Mouse (Mus musculus) right cerebral cortex, adult 2 months (tissue): Measurements from ENCODE around the gene Impad1.

Experiments used
- DNase-seq, 2 experiments: peaks; one replicate each; pipeline ENCODE4 v3.0.0; 2021 to 2022; ENCODE audit warnings: low spot score in 2 of 2

Impad1 gene

GRCm38 (mm10) chr4:4792992-4793834 is at the start of gene Impad1:
Gene Impad1 (minus strand): TSS chr4:4793355.
- DNase-seq = peak; percentile 78 to 88

- peak; percentile 2 to 7 for DNase-seq
Observed at GRCm38 (mm10) chr4:4840145-4840544, 47.0 kb upstream of the Impad1 start.

DNA sequence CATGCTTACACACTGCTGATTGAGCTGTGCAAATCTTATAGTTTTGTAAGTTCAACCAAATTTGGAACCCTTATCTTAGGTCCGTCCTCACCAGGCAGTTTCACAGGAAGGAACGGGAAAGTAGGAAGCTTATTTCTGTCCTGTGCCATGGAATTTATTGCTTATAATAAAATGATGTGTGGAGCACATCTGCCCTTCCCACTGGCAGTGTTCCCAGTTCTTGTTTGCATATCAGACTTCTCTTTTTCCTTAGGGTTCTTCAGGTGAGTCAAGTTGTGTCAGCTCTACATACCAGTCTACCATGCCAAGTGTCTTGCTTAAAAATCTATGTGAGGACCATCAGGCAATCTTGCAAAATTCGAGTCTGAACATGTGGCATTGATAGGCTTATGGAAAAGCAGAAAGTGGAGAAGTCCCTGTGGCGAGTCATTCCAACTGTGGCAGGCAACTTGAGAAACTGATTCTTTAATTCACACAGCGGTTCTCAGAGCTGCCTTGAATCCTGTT is 40.7 kb upstream of the Impad1 start:
- no peak for DNase-seq

DNA sequence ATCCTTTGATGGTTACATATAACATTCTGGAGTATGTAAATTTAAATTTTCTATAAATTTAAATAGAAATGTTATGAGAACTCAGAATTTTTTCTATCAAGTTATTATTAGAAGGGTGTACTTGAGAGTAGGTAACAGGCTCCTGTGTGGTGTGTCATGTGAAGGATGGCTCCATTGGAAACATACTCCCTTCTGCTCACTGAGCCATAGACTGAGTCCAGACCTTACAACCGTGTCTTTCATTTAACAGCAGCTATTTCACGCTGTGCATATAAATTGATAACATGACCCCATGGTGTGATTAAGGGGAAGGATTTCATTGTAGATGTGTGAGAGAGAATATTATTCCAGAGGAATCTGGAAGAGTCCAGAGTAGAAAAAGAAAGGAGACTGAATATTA is 35.0 kb upstream of the Impad1 start:
- no peak for DNase-seq

GRCm38 (mm10) chr4:4822119-4822518 is 29.0 kb upstream of the Impad1 start:
- no peak for DNase-seq

DNA sequence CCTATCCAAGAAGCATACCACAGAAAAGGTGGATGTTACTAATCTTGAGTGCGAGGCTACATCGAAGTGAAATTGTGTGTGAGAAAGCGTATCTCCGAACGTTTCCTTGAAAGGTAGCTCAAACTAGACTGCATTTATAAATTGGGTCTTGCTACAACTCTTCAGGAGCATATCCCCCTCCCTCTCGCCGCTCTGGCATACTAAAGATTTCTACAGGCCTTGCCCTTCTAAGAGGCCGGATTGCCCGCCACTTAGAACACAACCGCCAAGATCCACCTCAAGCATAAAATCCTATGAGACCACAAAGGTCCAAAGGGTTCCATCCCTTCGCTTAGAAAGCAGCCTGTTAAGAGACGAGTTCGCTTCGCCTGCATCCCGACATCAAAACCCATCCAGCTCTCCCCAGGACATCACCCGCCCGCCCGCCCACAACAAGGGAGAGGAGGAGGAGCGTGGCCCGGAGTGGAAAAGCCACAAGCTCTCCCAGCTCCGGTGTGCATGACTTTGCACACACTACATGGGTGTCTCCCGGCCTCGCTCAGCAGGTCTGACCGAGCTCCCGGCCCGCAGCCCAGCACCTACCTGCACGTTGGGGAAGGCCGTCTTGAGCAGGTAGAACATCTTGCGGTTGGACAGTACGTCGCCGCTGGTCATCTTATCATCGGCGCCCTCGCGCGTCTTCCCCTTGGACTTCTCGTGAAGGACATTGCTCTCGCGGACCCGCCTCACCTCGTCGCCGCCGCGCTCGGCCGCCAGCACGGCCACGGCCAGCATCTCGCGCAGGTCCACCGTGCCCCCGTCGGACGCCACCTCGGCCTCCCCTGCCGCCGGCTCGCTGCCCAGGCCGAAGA is 789 bp downstream of the Impad1 start:
- peak; percentile 35 to 52 for DNase-seq

GRCm38 (mm10) chr4:4791180-4791579 is 2.0 kb downstream of the Impad1 start:
- DNase-seq = no peak

DNA sequence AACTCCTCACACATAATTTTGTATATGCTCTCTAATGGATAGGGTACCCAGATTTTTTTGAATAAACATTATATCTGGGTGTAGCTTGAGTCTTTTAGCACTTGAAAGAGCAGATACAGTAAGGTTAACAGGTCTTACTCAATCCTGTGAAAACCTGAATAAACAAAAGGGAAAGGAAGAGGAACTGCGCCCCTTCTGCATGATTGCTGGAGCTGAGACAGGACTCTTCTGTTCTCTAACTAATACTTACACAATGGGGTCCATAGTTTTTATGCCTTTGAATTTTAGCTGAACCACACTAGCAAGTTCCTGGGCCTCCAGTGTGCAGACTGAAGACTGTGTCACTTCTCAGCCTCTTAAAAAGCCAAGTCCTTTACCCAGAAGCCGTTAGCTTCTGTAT is 8.0 kb downstream of the Impad1 start:
- no peak for DNase-seq

GRCm38 (mm10) chr4:4784305-4784704 is 8.8 kb downstream of the Impad1 start:
- no peak for DNase-seq

DNA sequence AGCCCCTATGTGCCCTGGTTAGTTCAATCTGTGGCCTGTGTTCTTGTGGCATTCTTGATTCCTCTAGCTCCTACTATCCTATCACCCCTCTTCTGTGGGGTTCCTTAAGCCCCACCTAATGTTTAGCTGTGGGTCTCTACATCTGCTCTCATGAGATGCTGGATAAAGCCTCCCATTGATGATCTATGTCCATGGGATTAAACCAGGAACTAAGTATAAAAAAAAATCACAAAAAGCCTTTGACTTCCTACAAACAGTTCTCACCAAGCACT is 9.5 kb downstream of the Impad1 start:
- DNase-seq = no peak

DNA sequence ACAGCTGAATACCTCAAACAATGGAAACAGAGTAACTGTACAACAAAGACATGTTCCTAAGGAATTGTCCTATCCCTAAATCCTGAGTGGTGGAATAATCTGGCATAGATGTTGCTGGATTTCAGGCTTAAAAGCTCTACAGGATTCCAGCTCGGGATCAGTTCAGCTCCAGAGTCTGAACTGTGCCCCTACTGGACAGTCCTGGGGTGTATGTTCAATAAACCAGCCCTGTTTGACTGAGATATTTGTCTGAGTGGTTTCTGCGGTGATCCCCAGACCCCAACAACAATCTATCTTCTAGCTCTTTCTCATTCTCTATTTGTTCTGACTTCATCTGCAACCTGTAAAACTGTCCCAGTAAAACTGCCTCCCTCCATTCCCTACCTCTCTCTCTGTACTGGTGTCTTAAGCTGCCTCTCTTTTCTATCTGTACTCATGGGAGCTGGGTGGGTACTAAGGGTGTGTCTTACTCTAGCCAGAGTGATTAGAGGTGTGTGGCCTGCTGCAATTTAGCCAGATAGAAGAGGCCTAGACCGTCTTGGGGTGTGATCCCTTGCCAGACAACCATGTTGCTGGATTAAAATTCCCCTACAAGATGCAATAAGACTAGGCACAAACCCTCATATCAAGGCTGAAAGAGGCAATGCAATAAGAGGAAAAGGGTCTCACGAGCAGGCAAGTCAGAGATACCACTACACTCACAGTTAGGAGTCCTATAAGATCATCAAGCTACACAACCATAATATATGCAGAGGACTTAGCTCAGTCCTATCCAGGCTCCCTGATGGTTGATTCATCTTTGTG is 10.1 kb downstream of the Impad1 start:
- no peak for DNase-seq

DNA sequence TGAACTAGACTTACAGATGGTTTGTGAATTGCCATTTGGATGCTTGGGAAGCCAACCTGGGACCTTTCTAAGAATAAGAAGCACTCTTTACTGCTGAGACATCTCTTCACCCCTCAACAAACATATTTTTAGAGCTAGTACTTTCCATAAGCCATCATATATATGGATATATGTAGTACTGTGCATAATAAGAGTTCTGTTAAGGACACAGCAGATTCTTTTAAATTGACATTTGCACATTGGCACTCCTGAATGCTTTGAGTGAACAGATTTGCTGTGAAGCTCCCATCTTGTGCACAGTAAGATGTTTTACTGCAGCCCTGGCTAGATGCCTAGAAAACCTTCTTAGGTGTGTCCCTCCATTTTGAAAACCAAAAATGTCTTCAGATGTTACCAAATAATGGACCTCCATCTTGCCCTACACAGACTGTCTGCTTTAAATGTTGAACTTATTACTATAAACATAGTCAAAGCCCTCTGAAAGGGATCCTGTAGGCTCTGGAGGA is 13.8 kb downstream of the Impad1 start:
- DNase-seq = no peak

GRCm38 (mm10) chr4:4771523-4772114 is 21.5 kb downstream of the Impad1 start:
- DNase-seq = no peak

DNA sequence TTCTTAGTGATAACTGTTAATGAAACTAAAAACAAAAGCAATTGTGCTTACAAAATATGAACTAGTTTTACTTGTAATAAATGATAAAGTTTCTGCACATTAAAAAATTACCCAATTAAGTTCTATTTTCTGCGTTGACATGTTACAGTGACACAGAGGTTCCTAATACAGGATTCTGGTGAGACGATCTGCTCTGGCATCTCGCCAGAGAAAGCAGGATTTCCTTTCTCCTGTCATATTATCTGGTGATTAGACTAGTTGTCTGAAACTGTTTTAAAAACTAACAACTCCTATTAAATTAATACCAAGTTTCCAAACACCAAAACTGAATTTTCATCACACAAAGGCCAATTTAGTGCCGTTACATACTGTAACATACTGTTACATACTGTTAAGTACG is 27.3 kb downstream of the Impad1 start:
- DNase-seq = no peak

GRCm38 (mm10) chr4:4758376-4758775 is 34.8 kb downstream of the Impad1 start:
- no peak for DNase-seq

GRCm38 (mm10) chr4:4729427-4729826 is 63.7 kb downstream of the Impad1 start:
- DNase-seq = peak in 1 of 2 experiments; percentile 18

DNA sequence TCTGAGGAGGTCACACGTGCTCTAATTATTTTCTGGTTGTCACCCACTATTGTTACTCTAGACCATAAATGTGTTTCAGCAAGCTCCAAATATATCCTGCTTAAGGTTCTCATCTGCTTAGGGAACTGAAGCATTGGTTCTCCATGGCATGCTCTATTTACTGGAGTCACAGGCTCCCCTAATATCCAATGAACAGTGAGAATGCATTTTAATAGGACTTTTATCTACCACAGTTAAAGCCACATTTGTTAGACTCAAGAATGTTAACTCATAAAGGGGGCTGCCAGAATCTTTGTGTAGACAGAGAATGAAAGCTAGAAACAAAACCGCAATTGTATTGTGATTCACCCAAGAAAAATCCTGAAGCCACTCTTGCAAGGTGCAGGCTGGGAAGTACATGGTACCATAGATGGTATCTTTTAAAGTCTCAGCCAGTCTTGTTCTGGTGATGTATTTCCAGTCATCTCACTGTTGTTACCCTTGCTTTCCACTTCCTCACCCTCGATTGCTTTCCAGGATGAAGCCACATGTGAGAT is 66.8 kb downstream of the Impad1 start:
- no peak for DNase-seq

DNA sequence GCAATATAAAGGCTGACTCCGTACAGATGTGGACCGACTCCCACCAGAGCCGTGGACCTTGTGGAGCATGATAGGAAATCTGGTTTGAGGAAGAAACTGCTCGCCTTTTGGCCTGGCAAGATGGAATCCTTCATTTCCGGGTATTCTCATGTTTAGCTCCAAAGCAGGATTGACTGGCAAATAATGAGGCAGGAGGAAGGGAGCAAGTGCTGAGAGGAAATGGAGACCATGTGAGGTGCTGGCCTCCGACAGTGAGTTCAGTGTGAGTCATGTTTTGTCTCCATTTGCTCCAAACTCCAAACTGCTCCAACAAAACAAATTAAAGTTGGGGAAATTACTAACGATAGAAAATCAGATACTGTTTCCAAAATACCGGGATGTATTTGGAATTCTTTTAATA is 69.3 kb downstream of the Impad1 start:
- no peak for DNase-seq

DNA sequence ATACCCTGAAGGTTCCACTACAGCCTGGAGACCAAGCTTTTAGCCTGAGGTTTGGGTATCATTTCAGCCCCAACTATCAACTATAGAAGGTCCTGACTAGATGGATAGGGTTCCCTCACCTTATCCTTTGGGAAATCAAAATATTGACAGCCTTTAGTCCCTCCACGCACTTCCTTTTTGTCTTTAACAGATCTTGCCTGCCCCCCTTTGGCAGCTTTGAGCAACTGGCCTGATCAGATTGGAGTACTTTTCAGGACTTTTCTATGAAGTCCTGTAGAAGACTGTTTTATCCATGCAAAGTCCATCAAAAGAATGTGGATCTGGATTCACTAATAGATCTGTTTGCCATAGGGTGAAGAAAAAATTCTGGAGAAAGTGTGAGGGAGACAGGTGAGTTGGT is 71.1 kb downstream of the Impad1 start:
- no peak for DNase-seq

GRCm38 (mm10) chr4:4717763-4718347 is 75.3 kb downstream of the Impad1 start:
- peak; percentile 46 to 63 for DNase-seq
